Mouse (Mus musculus) cerebellum, adult 2 months (tissue): ENCODE data around the gene Nans. TPM values are rescaled to one million over a fixed set of nuclear protein-coding genes. Genes with fewer than 3 reads are reported as not detected.

ENCODE experiments used
- DNase-seq, 2 experiments: peaks; one replicate each; pipeline ENCODE4 v3.0.0; 2021
- H3K27ac ChIP-seq: fragments of 200-500 bp; 2 replicates; pipeline ENCODE4 v1.5.1; 2012; ENCODE audit warnings: low read length, control low read depth, inconsistent platforms; ENCODE audit not compliant: insufficient read depth
- H3K27me3 ChIP-seq: fragments of 200-500 bp; 2 replicates; pipeline ENCODE4 v1.6.1; 2012; ENCODE audit warnings: inconsistent platforms, mild to moderate bottlenecking, low read length, moderate library complexity; ENCODE audit not compliant: control insufficient read depth, insufficient read depth
- H3K4me1 ChIP-seq: fragments of 200-500 bp; 2 replicates; pipeline ENCODE4 v1.6.1; 2011; ENCODE audit warnings: low read length; ENCODE audit not compliant: control insufficient read depth, insufficient read depth
- H3K4me3 ChIP-seq: fragments of 200-500 bp; replicated peaks from 2 replicates; pipeline ENCODE3; 2011; ENCODE audit warnings: mild to moderate bottlenecking, low read depth, low read length, control low read depth; ENCODE audit not compliant: insufficient read depth
- CTCF ChIP-seq: fragments of 200-500 bp; IDR thresholded peaks from 2 replicates; pipeline ENCODE4 v1.5.1; 2011; ENCODE audit warnings: low read depth, mild to moderate bottlenecking, control low read depth, low read length, moderate library complexity, borderline replicate concordance; ENCODE audit not compliant: insufficient read depth
- POLR2A ChIP-seq: fragments of 200-500 bp; IDR thresholded peaks from 2 replicates; pipeline ENCODE4 v1.6.1; 2011; ENCODE audit warnings: low read length, control low read depth, borderline replicate concordance; ENCODE audit not compliant: insufficient read depth
- WGBS: fragments of 180-500 bp; shearing (Covaris S2); methylation state at CpG from one replicate; pipeline ENCODE4 v1.1.7; 2018; 5-methylcytosine and 5-hydroxymethylcytosine counted together
- polyA plus RNA-seq: library from polyadenylated mRNA; depleted of rRNA; stranded (reverse); fragments of >200 nt; gene quantifications from 2 replicates; pipeline ENCODE4 v1.2.3, GENCODE M21; 2012

Gene Nans
- polyA plus RNA-seq, 1 experiment, result 30.3 TPM

DNA sequence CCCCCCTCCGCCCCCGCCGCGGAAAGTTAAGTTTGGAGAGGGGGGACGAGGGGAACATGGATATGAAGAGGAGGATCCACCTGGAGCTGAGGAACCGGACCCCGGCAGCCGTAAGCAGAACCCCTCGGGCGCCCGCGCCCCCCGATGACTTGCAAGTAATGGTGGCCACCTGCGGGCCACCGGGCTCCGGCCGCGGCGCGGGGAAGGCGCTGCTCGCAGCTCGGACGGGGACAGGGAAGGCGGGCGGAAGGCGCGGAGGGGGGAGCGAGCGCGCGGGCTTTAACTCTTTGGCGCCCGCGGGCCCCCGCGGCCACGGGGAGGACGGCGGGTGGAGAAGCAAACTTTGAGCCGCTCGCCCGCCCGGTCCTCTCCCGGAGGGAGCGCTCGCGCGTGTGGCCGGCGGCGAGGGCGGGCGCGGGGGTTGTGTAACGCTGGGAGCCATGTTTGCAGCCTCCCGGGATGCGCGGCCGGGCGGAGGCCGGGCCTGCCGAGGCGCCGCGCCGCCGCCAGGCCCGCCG is 37.7 kb upstream of the Nans start:
- H3K4me3 ChIP-seq, result peak overlapping the region; percentile 73
- H3K4me1 ChIP-seq, result peaks cover 15% of the 10 kb centered on the region
- H3K27ac ChIP-seq, result peak overlapping the region; percentile 97
- H3K27me3 ChIP-seq, result no peaks in the 10 kb centered on the region
- WGBS, result 1% methylated on average over 55 of the region's 70 CpGs
- no peak for TF ChIP-seq POLR2A
- no peak for TF ChIP-seq CTCF
- DNase-seq, result peak; percentile 81 to 87

DNA sequence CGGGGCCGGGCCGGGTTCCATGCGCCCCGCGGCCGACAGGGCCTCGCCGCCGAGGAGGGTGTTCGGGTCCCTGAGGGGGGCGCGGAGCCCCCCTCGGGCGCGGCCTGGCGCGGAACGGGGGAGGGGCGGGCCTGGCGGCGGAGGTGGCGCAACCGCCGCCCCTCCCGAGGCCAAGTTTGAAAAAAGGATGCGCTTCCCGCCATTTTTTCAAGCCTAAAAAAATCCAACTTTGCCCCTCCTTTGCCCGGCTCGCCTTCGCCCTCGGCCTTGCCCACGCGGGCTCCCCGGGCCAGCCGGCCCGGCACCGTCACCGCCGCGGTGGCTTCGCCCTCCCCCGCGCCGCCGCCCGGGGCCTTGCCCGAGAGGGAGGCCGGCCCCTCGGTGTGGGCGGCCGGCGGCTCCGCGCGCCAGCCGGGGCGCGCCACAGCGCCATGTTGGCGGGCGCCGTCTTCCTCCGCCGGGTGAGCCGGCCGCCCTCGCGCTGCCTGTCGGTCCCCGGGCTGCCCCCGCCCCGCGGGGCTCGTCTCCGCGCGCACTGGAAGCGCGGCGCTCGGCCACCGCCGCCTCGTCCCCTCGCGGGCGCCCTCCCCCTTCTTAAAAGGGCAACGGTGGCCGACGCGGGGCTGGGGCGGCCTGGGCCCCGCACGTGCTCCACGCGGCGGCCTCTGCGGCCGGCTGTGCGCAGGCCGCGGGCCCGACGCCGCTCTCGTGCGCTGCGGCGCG is 37.1 kb upstream of the Nans start:
- Histone ChIP-seq H3K4me1 (peaks cover 15% of the 10 kb centered on the region), H3K27ac (peak overlapping the region; percentile 97), H3K4me3 (peak overlapping the region; percentile 73), H3K27me3 (no peaks in the 10 kb centered on the region)
- TF ChIP-seq POLR2A, result 0 out of 2 replicates have a peak, but pooled peaks have one; percentile 25
- TF ChIP-seq CTCF, result no peak
- peak; percentile 81 for DNase-seq
- 1% methylated on average over 107 of the region's 111 CpGs for WGBS

DNA sequence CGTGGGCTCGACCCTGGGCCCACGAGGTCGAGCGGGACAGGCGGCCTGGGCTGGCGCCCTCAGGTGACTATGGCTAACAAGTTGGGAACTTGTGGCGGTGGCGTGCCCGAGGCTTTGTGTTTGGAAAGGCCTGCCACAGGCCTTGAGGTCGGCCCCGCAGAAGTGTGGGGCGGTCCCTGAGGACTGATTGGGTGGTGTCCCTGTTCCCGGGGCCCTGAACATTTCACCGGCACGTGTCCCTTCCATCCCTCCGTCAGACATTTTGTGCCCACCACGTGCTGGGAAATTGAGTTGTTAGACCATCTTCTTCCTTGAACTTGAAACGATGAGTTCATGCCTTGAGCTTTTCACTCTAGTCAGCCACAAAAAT is 36.6 kb upstream of the Nans start:
- 1% methylated on average over 19 of the region's 19 CpGs for WGBS
- H3K27me3 ChIP-seq, result no peaks in the 10 kb centered on the region
- H3K4me3 ChIP-seq, result peak overlapping the region; percentile 73
- H3K27ac ChIP-seq, result peak overlapping the region; percentile 97
- peak; percentile 56 to 64 for DNase-seq
- H3K4me1 ChIP-seq, result peaks cover 15% of the 10 kb centered on the region
- TF ChIP-seq POLR2A (no peak), CTCF (no peak)

DNA sequence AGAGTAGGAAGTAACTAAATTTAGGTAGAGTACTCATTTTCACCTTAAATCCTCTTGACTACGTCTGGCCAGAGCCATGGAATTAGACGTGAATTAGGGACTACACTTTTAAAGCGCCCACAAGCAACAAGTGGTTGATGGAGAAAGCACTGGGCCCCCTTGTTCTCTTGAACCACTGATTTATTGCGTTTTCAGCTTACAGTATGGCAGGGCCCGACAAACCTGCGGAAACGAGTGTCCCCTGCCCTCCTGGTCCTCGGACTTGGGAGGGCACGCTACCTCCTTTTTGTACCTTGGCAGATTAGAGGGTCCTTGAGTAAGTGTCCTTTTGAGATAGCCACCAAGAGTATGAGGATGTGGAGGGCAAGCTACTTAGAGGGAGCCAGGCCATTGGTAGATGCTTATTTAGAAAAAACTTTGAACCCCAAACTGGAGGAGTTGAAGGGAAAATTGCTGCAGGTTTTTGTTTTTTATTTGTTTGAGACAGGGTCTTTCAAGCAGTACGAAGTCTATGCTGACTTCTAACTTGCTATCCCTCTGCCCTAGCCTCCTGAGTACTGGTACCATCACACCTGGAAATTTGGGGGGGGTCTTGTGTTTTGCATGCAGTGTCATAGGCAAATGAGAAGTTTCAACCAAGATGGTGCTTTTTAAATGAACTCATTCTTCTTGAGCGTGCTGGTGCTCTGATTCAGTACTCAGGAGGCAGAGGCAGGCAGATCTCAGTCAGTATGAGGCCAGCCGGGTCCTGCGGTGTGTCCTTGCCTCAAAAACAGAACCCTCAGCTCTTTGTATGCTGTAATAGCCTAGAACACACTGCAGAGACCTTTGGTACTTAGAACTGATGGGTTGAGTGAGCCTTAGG is 36.0 kb upstream of the Nans start:
- Histone ChIP-seq H3K27me3 (no peaks in the 10 kb centered on the region), H3K27ac (no peak overlapping the region), H3K4me1 (peaks cover 14% of the 10 kb centered on the region; the same call in 1 of the 2 replicates), H3K4me3 (peak overlapping the region; percentile 73)
- WGBS, result 65% methylated on average over 13 of the region's 13 CpGs
- no peak for DNase-seq
- no peak for TF ChIP-seq CTCF
- TF ChIP-seq POLR2A, result no peak

DNA sequence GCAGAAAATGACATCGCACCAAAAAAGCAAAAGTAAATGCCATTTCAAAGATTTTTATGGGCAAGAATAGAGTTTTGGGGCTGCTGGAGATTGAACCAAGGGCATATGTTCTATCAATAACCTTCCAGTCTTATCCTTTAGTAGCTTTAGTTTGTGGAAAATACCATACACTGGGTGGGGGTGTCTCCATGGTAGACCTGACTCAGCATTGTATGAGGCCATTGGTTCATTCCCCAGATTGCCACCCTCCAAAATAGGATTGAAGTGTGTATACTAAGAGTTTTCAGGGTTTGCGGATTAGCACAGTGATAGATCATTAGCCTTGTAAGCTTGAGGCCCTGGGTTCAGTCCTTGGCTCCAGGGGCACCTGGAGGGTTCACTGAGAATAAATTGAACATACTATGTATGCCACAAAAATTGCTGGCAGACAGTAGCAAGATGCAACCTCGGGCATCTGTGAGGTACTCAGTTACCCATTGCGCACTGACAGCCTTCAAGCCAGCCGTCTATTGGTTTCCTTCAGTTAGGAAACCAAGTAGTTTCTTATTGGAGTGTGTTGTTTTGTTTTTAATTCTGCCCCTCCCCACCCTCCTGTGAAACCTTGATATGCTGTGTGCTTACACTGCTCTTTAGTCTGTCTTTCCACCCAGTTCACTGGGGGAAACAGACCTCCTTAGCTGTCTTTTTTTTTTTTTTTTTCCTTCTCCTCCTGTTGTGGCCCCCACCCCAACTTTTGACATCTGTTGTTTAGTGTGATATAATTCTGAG is 34.8 kb upstream of the Nans start:
- TF ChIP-seq POLR2A, result no peak
- no peak for TF ChIP-seq CTCF
- peaks cover 4% of the 10 kb centered on the region; the same call in 1 of the 2 replicates for H3K4me1 ChIP-seq
- H3K27me3 ChIP-seq, result no peaks in the 10 kb centered on the region
- no peak overlapping the region for H3K27ac ChIP-seq
- H3K4me3 ChIP-seq, result no peak overlapping the region
- WGBS, result 63% methylated on average over 5 of the region's 5 CpGs
- DNase-seq, result no peak

DNA sequence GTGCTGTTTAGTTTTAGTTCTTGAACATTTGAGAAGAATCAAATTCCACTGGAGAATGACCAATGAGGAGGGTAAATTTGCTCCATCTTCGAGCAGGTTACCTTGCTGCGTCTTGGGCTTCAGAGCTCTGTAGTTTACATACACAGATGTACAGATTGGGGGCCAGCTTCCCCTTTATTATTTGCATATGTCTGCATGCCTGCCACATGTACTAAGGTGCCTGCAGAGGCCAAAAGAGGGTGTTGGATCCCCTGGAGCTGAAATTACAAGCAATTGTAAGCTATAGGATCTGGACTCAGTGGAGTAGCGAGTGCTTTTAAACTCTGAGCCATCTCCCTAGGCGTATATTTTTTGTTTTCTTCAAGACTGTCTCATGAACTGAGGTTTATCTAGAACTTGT is 32.3 kb upstream of the Nans start:
- Histone ChIP-seq H3K27me3 (no peaks in the 10 kb centered on the region), H3K27ac (no peak overlapping the region), H3K4me1 (0 out of 2 replicates have a peak, but pooled peaks cover 3% of the 10 kb centered on the region), H3K4me3 (no peak overlapping the region)
- no peak for TF ChIP-seq CTCF
- TF ChIP-seq POLR2A, result no peak
- 90% methylated on average over 4 of the region's 4 CpGs for WGBS
- DNase-seq, result no peak

DNA sequence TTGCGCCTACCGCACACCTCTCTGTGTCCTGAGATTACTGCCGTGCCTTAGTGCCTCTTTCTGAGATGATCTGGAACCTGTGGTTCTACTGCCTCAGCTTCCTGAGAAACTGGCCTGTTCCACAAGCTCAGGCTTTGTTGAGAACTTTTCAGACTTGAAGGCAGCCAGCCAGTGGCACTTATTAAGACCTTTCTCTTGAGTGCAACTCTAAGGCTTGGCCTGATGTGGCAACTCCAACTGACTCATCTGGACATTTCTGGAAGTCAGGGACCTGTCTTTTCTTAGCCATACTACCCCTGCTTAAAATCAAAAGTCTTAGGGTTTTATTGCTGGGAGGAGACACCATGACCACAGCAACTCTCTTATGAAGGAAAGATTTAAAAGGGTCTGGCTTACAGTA is 31.9 kb upstream of the Nans start:
- DNase-seq, result no peak
- Histone ChIP-seq H3K27me3 (no peaks in the 10 kb centered on the region), H3K4me1 (0 out of 2 replicates have a peak, but pooled peaks cover 3% of the 10 kb centered on the region), H3K27ac (no peak overlapping the region), H3K4me3 (no peak overlapping the region)
- WGBS, result 91% methylated on average over 3 of the region's 3 CpGs
- TF ChIP-seq CTCF (no peak), POLR2A (no peak)
